Mouse (Mus musculus): Measurements from ENCODE around the gene Plb1.

- TF ChIP-seq POLR2A (IDR thresholded peaks at IDR 0.05; ENCODE audit: low read depth, low read length): no peak
- TF ChIP-seq CTCF (IDR thresholded peaks at IDR 0.05; ENCODE audit: extremely low read depth, insufficient read length, insufficient replicate concordance, low read depth, low read length): no peak
Observed at GRCm38 (mm10) chr5:32213746-32214145, 18.8 kb upstream of the Plb1 start.

Measured in small intestine, adult 2 months (tissue).